Mouse (Mus musculus) ovary, adult 18-20 months (tissue): ENCODE data around the gene Epha4.

Experiments used
- DNase-seq: peaks from one replicate; pipeline ENCODE4 v3.0.0; 2022; ENCODE audit warnings: low spot score, mixed read lengths

Gene Epha4

DNA sequence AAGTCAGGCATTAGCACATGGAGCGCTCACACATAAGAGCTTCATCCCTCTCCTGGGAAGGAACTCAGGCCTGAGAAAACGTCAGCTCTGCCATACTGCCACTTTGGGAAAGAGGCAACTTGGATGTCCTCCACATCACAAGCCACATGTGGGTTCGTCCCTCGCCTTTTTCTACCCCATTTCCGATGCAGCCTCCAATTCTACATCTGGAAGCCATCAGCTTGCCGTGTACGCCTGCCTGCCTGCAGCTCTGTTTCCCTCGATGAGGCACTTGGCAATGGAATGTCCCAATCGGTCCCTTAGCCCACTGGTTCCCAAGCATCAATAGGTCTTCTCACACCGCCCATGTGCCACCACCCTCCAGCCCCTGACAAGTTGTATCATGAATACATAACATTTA, 110.4 kb downstream of the Epha4 start:
- DNase-seq, result no peak

DNA sequence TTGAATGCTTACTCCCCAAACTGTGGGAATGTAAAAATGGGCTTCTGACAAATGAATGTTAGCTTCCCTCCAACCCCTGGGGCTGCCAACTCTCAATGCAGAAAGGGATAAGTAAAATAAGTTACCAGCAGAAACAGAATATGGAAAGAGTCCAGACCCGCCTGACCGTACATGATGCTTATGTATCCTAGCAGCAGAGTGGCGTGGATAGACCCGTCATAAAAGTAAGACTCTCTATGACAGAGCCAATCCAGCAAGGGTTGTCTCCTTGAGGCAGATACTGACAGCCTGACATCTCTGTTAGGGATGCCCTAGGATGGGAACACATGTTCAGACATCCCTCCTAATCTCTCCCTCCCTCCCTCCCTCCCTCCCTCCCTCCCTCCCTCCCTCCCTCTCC, 111.9 kb downstream of the Epha4 start:
- DNase-seq, result no peak

DNA sequence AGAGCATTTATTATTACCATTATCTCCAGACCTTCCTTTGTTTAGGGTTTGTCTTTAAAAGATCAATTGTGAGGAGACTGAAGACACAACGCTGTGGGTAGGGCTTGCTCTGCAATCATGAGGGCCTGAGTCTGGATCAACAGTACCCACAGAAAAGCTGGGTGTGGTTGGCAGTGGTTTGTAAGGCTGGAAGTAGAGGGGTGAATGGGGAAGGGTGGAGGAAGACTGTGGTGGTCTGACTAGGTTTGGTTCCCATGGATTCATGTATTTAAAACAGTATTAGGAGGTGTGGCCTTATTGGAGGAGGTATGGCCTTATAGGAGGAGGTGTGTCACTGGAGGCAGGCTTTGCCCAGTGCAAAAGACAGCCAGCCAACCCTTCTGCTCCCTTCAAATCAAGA, 113.4 kb downstream of the Epha4 start:
- no peak for DNase-seq

- no peak for DNase-seq
These were observed 123.3 kb downstream of the Epha4 start for GRCm38 (mm10) chr1:77391590-77391989.

DNA sequence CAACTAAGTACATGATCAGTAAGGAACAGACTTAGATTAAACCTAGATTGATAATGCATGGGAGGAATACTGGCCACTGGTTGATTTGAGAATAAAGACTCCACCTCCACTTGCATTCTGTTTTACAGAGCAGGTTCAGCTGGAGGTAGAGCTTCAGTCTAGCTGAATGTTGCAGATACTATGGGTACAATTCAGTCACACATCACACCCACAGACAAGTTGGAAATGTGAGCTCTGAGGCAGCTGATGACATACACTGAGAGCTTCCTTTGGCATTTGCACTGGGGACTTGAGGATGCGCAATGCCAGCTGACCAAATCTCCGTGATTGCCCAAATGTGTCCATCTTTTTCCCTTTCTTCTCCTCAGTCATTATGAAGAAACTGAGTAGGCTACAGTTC, 125.8 kb downstream of the Epha4 start:
- no peak for DNase-seq

DNA sequence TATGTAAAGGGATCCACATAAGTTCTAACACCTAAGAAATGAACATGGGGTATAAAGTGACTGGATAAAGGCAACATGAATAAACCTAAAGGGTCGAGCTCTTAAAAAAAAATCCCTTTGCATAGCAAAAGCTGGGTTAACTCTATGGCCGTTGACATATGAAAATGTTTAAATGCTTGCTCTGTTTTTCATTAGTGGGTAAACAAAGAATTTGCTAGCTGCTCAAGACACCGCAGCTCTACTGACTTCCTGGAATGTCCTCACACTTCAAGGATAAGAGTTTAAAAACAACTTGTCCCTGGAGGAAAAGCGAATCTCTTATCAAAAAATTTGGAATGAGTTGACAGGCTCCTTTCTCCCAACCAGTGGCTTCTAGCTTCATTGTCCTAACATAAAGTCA, 126.3 kb downstream of the Epha4 start:
- DNase-seq, result no peak

DNA sequence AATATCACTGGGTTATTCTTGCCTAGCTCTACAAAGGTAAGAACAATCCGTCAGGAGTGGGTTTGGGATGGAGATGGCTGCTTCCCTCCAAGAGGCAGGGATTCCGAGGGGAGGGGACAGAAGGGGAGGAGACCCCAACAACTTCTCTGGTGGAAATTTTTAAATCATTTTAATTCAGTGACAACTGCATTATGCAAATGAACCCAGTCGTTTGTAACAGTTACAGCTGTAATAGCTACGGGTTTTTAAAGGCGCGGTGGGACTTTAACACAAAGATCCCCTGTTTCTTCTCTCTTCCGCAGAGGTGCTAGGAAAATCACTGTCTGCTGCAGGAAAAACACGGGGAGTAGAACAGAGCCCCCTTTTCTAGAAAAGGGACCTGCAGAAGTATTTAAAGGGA, 129.3 kb downstream of the Epha4 start:
- no peak for DNase-seq

DNA sequence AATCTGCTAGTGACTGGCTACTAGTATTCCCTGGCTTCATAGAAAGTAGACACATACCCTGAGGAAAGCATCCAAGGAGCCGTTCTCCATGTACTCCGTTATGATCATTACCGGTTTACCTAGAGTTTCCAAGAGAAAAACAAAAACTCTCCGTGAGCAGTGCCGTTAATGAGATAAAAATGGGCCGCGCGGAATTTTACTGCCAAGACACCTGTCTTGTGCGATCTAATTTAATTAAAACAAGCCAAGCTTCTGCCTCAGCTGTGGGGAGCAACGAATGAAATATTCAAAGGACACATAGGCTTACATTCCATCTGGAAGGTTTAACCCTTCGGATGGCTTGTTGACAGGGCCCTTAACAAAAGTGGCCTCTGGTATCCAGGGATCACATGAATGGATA, 131.4 kb downstream of the Epha4 start:
- no peak for DNase-seq

DNA sequence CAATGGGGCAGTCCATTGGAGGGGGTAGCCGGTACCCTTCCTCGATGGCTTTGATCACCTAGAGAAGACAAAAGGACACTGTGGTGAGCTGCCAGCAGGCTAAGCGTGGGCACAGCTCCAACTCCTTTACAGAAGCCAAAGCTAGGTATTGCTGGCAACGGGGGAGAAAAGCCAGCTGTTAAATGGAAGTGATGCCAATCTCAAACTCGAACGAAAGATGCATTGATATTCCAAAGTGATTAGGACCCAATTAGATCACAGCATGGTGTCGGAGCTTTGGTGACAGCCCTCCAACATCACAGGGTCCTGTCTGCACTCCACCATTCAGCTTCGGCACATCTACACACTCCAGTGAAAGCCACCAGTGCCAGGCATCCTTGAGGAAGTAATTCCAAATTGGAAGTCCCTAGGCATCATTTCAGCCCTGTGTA, 137.3 kb downstream of the Epha4 start:
- no peak for DNase-seq

DNA sequence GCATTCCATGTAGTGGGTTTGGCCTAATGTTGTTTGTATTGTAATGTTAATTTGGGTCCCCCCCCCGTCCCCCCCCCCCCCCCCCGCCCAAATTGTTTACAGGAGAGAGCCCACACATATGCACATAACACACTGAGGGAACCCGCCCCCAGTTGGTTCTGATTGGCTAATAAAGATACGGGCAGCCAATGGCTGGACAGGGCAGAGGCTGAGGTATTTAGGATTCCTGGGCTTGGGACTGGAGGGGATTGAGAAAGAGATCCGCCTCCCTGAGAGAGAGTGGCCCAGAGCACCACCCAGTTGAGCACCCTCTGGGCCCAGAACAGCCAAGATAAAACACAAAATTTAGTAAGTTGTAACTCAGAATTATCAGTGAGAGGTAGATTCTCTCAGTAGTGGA, 140.8 kb downstream of the Epha4 start:
- no peak for DNase-seq

GRCm38 (mm10) chr1:77370921-77371320, 144.0 kb downstream of the Epha4 start:
- no peak for DNase-seq

DNA sequence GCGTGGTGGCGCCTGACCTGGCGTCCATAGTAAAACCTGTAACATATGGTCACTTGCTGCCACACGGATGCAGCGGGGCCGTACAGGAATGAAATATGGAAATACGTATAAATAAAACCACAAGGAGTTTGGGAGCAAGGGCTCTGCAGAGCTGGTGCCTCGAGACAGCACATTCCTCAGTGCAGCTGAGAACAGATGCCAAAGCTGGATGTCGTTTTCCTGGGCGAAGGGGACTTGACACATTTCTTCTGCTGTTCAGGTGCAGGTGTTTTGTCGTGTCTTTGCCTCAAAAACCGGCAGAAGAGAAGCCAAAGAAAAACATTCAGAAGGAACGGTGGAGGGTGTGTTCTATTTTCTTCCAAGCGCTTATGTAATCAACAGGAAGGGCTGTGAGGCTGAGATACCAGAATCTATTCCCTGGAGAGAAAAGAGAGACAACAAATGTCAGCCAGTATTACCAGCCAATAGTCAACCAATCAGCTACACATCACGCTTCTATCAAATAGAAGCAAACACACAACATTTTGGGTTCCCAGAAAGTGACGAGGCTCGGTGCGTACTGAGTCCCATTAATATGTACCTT, 145.5 kb downstream of the Epha4 start:
- DNase-seq, result no peak

DNA sequence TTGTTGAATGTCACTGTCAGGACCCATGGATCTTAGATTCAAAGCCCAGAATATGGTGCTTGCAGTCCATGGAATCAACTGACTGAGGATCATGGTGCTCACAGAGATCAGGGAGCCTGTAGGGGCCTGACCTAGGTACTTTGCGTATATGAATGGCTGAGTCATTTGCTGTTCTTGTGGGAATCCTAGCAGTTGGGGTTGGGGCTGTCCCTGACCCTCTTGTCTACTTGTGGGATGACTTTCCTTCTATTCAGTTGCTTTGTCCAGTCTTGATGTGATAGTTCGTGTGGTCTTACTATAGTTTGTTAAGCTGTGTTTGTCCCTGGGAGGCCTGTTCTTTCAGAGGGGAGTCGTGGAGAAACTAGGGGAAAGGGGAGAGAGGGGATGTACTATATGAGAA, 149.0 kb downstream of the Epha4 start:
- no peak for DNase-seq

- DNase-seq, result no peak
These were observed 150.3 kb downstream of the Epha4 start for GRCm38 (mm10) chr1:77364596-77364995.

GRCm38 (mm10) chr1:77363848-77364247, 151.0 kb downstream of the Epha4 start:
- no peak for DNase-seq

GRCm38 (mm10) chr1:77346459-77346858, 168.4 kb downstream of the Epha4 start:
- DNase-seq, result no peak

DNA sequence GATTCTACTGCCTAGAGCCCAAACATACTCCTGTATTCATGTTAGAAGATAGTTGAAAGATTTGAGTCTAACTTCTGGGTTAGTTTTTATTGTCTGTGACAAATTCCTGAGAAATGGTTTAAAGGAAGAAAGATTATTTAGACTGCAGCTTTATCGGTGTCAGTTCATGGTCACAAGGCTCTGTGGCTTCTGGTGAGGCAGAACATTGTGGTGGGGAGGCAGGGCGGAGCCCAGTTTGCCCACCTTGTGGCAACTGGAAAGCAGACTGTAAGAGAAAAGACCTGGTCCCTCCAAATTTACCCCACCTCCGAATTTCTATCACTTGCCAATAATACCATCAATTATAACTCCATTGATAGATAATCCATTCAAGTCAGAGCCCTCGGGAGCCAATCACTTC, 171.1 kb downstream of the Epha4 start:
- DNase-seq, result no peak

DNA sequence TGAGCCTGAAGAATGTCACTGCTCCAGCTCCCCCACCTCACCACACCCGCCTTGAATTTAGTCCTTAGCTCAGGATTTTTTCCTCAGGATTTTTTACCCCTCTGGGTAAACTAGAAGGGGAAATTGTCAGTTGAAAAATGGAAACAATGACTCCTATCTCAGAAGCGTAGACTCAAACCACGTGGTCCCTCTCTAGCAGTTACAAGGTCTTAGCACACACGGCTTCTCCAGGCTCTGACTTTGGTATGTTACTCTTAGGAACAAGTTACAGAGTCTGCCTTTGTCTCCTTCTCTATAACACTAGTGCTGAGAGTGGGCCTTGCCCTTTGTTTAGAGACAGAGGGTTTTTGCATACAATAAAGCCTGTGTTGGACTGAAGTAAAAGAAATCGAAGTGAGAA, 175.2 kb downstream of the Epha4 start:
- peak; percentile 2 for DNase-seq

DNA sequence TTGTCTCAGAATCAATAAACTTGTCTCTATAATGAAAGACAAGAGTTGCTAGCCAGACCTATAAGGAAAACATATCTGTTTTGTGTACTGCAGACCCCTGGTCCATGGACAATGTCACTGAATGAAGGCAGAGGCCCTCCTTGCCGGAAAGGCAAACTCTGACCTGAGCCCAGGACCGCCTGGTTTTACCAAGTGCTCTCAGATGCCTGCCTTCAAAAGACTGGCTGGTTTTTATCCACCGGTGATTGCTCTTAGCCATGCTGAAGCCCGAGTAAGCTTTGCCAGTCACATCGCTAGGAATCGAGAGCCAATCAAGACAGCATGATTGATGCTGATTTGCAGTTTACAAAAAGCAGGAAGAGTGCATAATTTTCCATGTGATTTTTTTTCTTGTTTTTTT, 176.5 kb downstream of the Epha4 start:
- no peak for DNase-seq

- DNase-seq, result no peak
These were observed 178.0 kb downstream of the Epha4 start for GRCm38 (mm10) chr1:77336937-77337336.

- no peak for DNase-seq
These were observed 196.2 kb downstream of the Epha4 start for GRCm38 (mm10) chr1:77318597-77319127.
